Comparison of ENCODE assay signal across 10 mouse cellular contexts in genomic region chr12:75175931-75176565, GRCm38 (mm10). TPM values are rescaled to one million over a fixed set of nuclear protein-coding genes. Genes with fewer than 3 reads are reported as not detected.
A peak's percentile ranks its signal among the peaks of the same experiment; 100 is the strongest.
DNase-seq lines count a peak whose midpoint lies in the region; ATAC-seq and TF ChIP-seq lines count a peak whose summit lies in the region.
"Had no signal": no experiment of that assay in that cellular context is flagged by ENCODE, and none has a peak within 500 bp of the region (broad histone marks: within the 10 kb centered on the region; RNA-seq: fewer than 3 reads in every experiment).

No protein-coding gene starts in this region.

- ATAC-seq in heart, embryonic 16.5 days (replicated peaks; ENCODE audit: extremely low read depth, insufficient read depth, low FRiP score) = no peak
- peak; percentile 39 for ATAC-seq in forebrain, embryonic 13.5 days
- ATAC-seq in limb, embryonic 14.5 days (ENCODE audit: low FRiP score, low read depth) = no peak
- ATAC-seq in inflammation-experienced regulatory T-cells, adult 6 months = no peak

- no peak for TF ChIP-seq CTCF in heart, adult 2 months (IDR thresholded peaks at IDR 0.05)
- no peak for TF ChIP-seq CTCF in ES-Bruce4 (IDR thresholded peaks at IDR 0.05; ENCODE audit: low read depth, low read length)

- no peak overlapping the region for H3K27ac ChIP-seq in heart, embryonic 16.5 days (ENCODE audit: low read length)
- no peak overlapping the region for H3K27ac ChIP-seq in heart, adult 2 months
- no peak overlapping the region for H3K27ac ChIP-seq in ES-Bruce4 (ENCODE audit: insufficient read depth, low read length)
- peak overlapping the region; percentile 87 for H3K27ac ChIP-seq in forebrain, embryonic 13.5 days
- H3K27ac ChIP-seq in limb, embryonic 14.5 days (replicated peaks; ENCODE audit: low read depth, low read length) = no peak overlapping the region

- intact Hi-C loops in heart, adult 2 months (cut with DNase I) = no loop called here

- no peaks in the 10 kb centered on the region for H3K9me3 ChIP-seq in heart, embryonic 16.5 days (replicated peaks; ENCODE audit: control insufficient read depth, low read length)
- no peaks in the 10 kb centered on the region for H3K9me3 ChIP-seq in ES-Bruce4 (replicated peaks; ENCODE audit: control insufficient read depth, insufficient read depth, low read length, poor library complexity, severe bottlenecking)
- no peaks in the 10 kb centered on the region for H3K9me3 ChIP-seq in forebrain, embryonic 13.5 days (replicated peaks)
- H3K9me3 ChIP-seq in limb, embryonic 14.5 days (ENCODE audit: control insufficient read depth, low read length) = no peaks in the 10 kb centered on the region

- H3K27me3 ChIP-seq in heart, embryonic 16.5 days (ENCODE audit: control insufficient read depth, insufficient read depth, low read length) = peaks cover 49% of the 10 kb centered on the region
- H3K27me3 ChIP-seq in heart, adult 2 months (ENCODE audit: control insufficient read depth, insufficient read depth, low read length) = peaks cover 13% of the 10 kb centered on the region
- H3K27me3 ChIP-seq in ES-Bruce4 (ENCODE audit: control insufficient read depth, insufficient read depth, low read length, poor library complexity, severe bottlenecking) = peaks cover 4% of the 10 kb centered on the region
- 0 out of 2 replicates have a peak, but pooled peaks cover 3% of the 10 kb centered on the region for H3K27me3 ChIP-seq in forebrain, embryonic 13.5 days
- H3K27me3 ChIP-seq in limb, embryonic 14.5 days (ENCODE audit: control insufficient read depth, insufficient read depth, low read length) = peaks cover 45% of the 10 kb centered on the region

- no peak overlapping the region for H3K9ac ChIP-seq in heart, embryonic 16.5 days (ENCODE audit: low read length)
- H3K9ac ChIP-seq in heart, adult 2 months (ENCODE audit: low read depth, low read length) = no peak overlapping the region
- no peak overlapping the region for H3K9ac ChIP-seq in ES-Bruce4 (ENCODE audit: low read depth, poor library complexity, severe bottlenecking)
- H3K9ac ChIP-seq in forebrain, embryonic 13.5 days = peak overlapping the region; percentile 69
- 0 out of 2 replicates have a peak overlapping the region, but pooled peaks have one; percentile 38 for H3K9ac ChIP-seq in limb, embryonic 14.5 days (ENCODE audit: low read depth, low read length, severe bottlenecking)

- H3K79me2 ChIP-seq in heart, adult 2 months (replicated peaks; ENCODE audit: control insufficient read depth, insufficient read depth, low read length) = no peaks in the 10 kb centered on the region

- no peak for DNase-seq in heart, adult 2 months
- no peak for DNase-seq in limb, embryonic 14.5 days (ENCODE audit: low spot score)
- no peak for DNase-seq in cerebellum, postnatal 25 days
- DNase-seq in adrenal gland, postnatal 25 days = no peak
- DNase-seq: lung, adult 2 months had no signal

- peak overlapping the region; percentile 60 for H3K4me2 ChIP-seq in heart, embryonic 16.5 days (ENCODE audit: low read depth, low read length)
- H3K4me2 ChIP-seq in forebrain, embryonic 13.5 days = peak overlapping the region; percentile 81
- H3K4me2 ChIP-seq in limb, embryonic 14.5 days (replicated peaks; ENCODE audit: low read depth, low read length, severe bottlenecking) = peak overlapping the region; percentile 60

- peaks cover 9% of the 10 kb centered on the region for H3K4me1 ChIP-seq in heart, embryonic 16.5 days (ENCODE audit: control insufficient read depth, insufficient read depth, low read length)
- no peaks in the 10 kb centered on the region for H3K4me1 ChIP-seq in heart, adult 2 months (ENCODE audit: control insufficient read depth, insufficient read depth, low read length)
- no peaks in the 10 kb centered on the region for H3K4me1 ChIP-seq in ES-Bruce4 (ENCODE audit: control insufficient read depth, insufficient read depth, low read length)
- H3K4me1 ChIP-seq in forebrain, embryonic 13.5 days = peaks cover 30% of the 10 kb centered on the region
- H3K4me1 ChIP-seq in limb, embryonic 14.5 days (ENCODE audit: control insufficient read depth, insufficient read depth, low read length) = peaks cover 5% of the 10 kb centered on the region; the same call in 1 of the 2 replicates

- TF ChIP-seq EP300 in heart, adult 2 months (IDR thresholded peaks at IDR 0.05; ENCODE audit: insufficient read depth, low read depth, low read length) = no peak
- no peak for TF ChIP-seq EP300 in ES-Bruce4 (IDR thresholded peaks at IDR 0.05; ENCODE audit: insufficient read depth, low read depth, low read length)

- no peak for TF ChIP-seq POLR2A in heart, adult 2 months (IDR thresholded peaks at IDR 0.05; ENCODE audit: insufficient read depth, low read depth, low read length)
- TF ChIP-seq POLR2A in ES-Bruce4 (IDR thresholded peaks at IDR 0.05; ENCODE audit: insufficient read depth, low read length) = no peak
- no peak for TF ChIP-seq POLR2A in limb, embryonic 14.5 days (IDR thresholded peaks at IDR 0.05; ENCODE audit: borderline replicate concordance, extremely low read depth, insufficient read depth, insufficient read length)

- WGBS in heart, embryonic 16.5 days = 5% methylated on average over 19 of the region's 19 CpGs
- WGBS in heart, adult 2 months = 6% methylated on average over 19 of the region's 19 CpGs
- 3% methylated on average over 14 of the region's 19 CpGs for WGBS in forebrain, embryonic 13.5 days
- WGBS in limb, embryonic 14.5 days = 2% methylated on average over 19 of the region's 19 CpGs

- H3K36me3 ChIP-seq in heart, embryonic 16.5 days (ENCODE audit: control insufficient read depth, insufficient read depth) = no peaks in the 10 kb centered on the region
- H3K36me3 ChIP-seq in heart, adult 2 months (ENCODE audit: control insufficient read depth, insufficient read depth, low read length) = no peaks in the 10 kb centered on the region
- no peaks in the 10 kb centered on the region for H3K36me3 ChIP-seq in ES-Bruce4 (ENCODE audit: control insufficient read depth, insufficient read depth, low read length, poor library complexity, severe bottlenecking)
- no peaks in the 10 kb centered on the region for H3K36me3 ChIP-seq in forebrain, embryonic 13.5 days (ENCODE audit: poor library complexity, severe bottlenecking)
- no peaks in the 10 kb centered on the region for H3K36me3 ChIP-seq in limb, embryonic 14.5 days (ENCODE audit: control insufficient read depth, insufficient read depth, low read length)

- peak overlapping the region; percentile 41 for H3K4me3 ChIP-seq in heart, embryonic 16.5 days (ENCODE audit: low read length)
- no peak overlapping the region for H3K4me3 ChIP-seq in heart, adult 2 months
- H3K4me3 ChIP-seq in ES-Bruce4 (ENCODE audit: low read depth, low read length) = peak overlapping the region; percentile 62
- H3K4me3 ChIP-seq in forebrain, embryonic 13.5 days = peak overlapping the region; percentile 67
- H3K4me3 ChIP-seq in limb, embryonic 14.5 days (replicated peaks; ENCODE audit: low read length) = peak overlapping the region; percentile 35

RNA-seq across cellular contexts. Expression of gene Kcnh5, which starts 1.1 kb away (rescaled TPM):
- polyA plus RNA-seq in heart, embryonic 16.5 days (2015; fragmentation: Nextera tagmentation; extraction: Ambion mirVana) = not detected in 2 replicates
- total RNA-seq in heart, adult 2 months (2021) = not detected
- not detected in 2 replicates for polyA plus RNA-seq in heart, adult 2 months (2012; rRNA removed)
- not detected in 2 replicates for polyA plus RNA-seq in ES-Bruce4 (2011; ENCODE audit: insufficient read depth, insufficient read length, low read depth, missing spikeins)
- polyA plus RNA-seq in forebrain, embryonic 13.5 days (2015; fragmentation: Nextera tagmentation; extraction: Ambion mirVana) = 1.7 and 1.9 TPM in 2 replicates
- 0.28 and 0.35 TPM in 2 replicates for polyA plus RNA-seq in limb, embryonic 14.5 days (2012; rRNA removed)
- 0.43 and 0.65 TPM in 2 replicates for polyA plus RNA-seq in limb, embryonic 14.5 days (2014; fragmentation: Nextera tagmentation; extraction: Ambion mirVana)
- 0.06 TPM in 1 of 2 replicates, not detected in the other for total RNA-seq in adrenal gland, postnatal 25 days (2021)
- polyA plus RNA-seq in inflammation-experienced regulatory T-cells, adult 6 months (2017; shearing (Covaris generic)) = not detected
- total RNA-seq: hematopoietic stem cell, adult 5-6 weeks had no signal
- polyA plus RNA-seq: lung, adult 2 months had no signal

Comparison
In these comparisons a context has a peak if more than half of its experiments do, and no peak if none do; other contexts are left out.
1. H3K9ac ChIP-seq: peak in forebrain, embryonic 13.5 days (single experiment) and limb, embryonic 14.5 days (single experiment); none in heart, embryonic 16.5 days (single experiment), heart, adult 2 months (single experiment) and ES-Bruce4 (single experiment).
2. Peak in every context shown above with its lines, with median percentiles within 50 percentile points of each other: H3K4me2 ChIP-seq.